Mouse (Mus musculus) thymus, adult 18-20 months (tissue): Measurements from ENCODE around the gene N4bp2l2.

ENCODE experiments used
- DNase-seq, 2 experiments: peaks; one replicate each; pipeline ENCODE4 v3.0.0; 2022; ENCODE audit warnings: mixed read lengths in 2 of 2

The N4bp2l2 gene

GRCm38 (mm10) chr5:150560851-150561250, 105.1 kb downstream of the N4bp2l2 start:
- DNase-seq: no peak

- no peak for DNase-seq
These were observed 106.4 kb downstream of the N4bp2l2 start for GRCm38 (mm10) chr5:150559519-150560103.
